Mouse (Mus musculus) telencephalon, adult 2 months (tissue): ENCODE measurements around the gene Rassf8.
A peak's percentile ranks its signal among the peaks of the same experiment; 100 is the strongest.

ENCODE experiments used
- DNase-seq: peaks from one replicate; pipeline ENCODE4 v3.0.0-alpha.2; 2011; ENCODE audit warnings: low read depth, low spot score

Rassf8 gene

GRCm38 (mm10) chr6:145776241-145776640 lies 29.7 kb downstream of the Rassf8 start:
- no peak for DNase-seq

DNA sequence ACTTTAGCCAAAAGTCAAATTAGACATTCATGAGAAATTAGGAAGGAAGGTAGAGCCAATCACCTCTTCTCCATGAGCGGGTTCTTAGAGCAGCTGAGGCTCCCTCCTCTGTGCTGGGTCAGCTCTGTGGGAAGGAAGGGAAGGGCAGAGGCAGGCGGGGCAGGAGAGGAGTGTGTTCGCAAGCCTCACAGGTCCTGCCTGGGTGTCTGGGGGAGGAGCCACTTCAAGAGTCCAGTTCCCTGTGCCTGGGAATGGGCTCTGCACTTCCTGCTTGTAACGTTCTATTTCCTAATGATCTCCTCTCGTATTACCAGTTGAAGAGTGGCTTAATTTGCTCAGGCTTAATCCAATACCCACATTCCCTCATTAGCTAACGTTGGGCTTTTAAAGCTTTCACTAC lies 32.8 kb downstream of the Rassf8 start:
- no peak for DNase-seq

- no peak for DNase-seq
These were observed 33.7 kb downstream of the Rassf8 start for GRCm38 (mm10) chr6:145780180-145780802.

- DNase-seq, result no peak
These were observed 34.7 kb downstream of the Rassf8 start for GRCm38 (mm10) chr6:145781256-145781655.

GRCm38 (mm10) chr6:145781966-145782365 lies 35.4 kb downstream of the Rassf8 start:
- DNase-seq, result no peak

GRCm38 (mm10) chr6:145787311-145787710 lies 40.8 kb downstream of the Rassf8 start:
- DNase-seq, result no peak

DNA sequence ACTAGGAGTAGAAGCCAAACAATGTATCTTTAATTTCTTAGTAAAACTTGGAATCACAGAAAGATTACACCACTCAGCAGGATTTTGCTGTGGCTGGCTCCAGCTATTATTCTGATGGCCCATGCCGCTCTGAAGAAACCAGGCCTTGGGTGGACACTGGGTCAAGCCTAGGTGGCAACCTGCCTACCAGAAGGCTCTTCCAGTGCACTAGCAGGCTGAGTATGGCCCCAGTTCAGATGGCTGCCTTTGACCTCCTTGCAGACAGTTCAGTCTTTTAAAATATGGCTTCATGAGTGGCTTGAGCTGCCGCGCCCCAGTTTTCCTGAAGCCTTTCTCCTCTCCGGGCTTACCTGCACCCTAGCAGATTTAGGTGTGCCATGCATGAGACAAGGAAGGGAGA lies 43.2 kb downstream of the Rassf8 start:
- DNase-seq, result no peak

DNA sequence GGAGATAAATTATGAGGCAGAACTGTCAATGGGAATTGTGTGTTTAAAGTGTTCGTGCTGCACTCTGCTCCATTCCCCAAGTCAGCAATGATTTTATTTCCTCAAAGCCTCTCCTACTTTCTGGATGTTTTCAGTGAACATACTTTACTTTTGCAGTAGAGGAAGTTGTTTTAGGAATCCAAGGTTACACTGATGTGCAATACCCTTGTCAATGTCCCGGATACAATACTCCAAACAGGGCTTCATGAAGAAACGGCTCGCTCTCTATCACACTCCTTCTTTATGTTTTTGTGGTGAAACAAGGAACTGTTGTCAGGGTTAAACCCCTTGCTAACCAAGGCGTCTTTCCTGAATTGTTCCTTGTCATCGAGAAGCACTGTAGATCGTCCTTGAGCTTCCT lies 45.8 kb downstream of the Rassf8 start:
- DNase-seq, result no peak

- peak; percentile 32 for DNase-seq
These were observed 46.6 kb downstream of the Rassf8 start for GRCm38 (mm10) chr6:145793109-145793593.

- no peak for DNase-seq
These were observed 48.1 kb downstream of the Rassf8 start for GRCm38 (mm10) chr6:145794671-145795070.

GRCm38 (mm10) chr6:145796191-145797023 lies 49.9 kb downstream of the Rassf8 start:
- no peak for DNase-seq

DNA sequence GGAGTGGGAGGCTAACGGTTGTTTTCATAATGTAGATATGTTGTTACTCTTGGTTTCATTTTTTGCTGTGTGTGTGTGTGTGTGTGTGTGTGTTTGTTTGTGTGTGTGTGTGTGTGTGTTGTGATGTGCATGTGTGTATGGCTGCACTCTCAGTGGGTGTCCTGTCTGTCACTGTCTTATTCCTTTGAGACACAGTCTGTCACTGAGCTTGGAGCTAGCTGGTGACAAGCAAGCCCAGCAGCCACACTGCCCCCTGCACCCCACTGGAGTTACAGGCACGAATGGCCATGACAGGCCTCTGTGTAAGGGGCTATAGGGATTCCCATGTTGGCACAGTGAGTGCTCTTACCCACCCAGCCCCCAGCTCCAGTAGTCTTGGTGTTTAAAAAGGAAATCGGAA lies 51.1 kb downstream of the Rassf8 start:
- no peak for DNase-seq

- DNase-seq, result no peak
These were observed 55.4 kb downstream of the Rassf8 start for GRCm38 (mm10) chr6:145801796-145802488.

DNA sequence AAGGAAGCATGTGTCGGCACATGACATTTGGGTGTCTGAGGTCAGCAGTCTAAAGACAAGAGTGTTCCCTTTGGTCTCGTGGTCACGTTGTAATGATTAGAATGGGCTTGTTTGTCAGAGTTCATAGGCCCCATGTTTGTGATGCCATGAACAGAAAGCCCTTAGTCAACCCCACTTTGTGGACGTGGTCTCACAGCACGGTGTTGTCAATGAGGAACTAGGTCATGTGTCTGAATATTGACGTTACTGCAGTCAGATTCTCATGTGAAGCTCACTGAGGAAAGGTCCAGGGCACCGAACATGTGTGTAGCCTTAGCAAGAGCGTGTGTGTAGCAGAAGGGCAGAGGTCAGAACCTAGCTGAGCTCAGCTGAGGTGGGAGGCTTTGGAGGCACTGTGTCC lies 56.3 kb downstream of the Rassf8 start:
- DNase-seq, result no peak

- DNase-seq, result no peak
These were observed 57.7 kb downstream of the Rassf8 start for GRCm38 (mm10) chr6:145804276-145804675.

GRCm38 (mm10) chr6:145806784-145807183 lies 60.2 kb downstream of the Rassf8 start:
- no peak for DNase-seq

GRCm38 (mm10) chr6:145807929-145808328 lies 61.4 kb downstream of the Rassf8 start:
- no peak for DNase-seq

DNA sequence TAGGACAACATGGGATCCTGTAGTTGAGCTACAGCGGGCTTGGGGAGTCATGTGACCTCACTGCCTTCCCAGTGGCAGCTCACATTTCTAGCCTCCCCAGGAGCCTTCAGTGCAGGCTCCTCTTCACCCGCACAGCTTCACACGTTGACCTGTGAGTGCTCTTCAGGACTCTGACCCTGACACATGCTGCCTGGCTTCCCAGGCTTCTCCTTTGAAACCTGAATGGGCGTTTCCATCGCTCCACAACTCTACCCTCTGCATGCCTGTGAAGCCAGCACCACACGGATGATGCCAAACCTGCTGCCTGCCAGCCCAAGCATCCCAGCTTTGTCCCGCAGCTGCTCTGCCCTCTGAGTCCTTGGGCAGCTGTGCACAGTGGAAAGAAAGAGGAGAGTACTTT lies 63.0 kb downstream of the Rassf8 start:
- DNase-seq, result no peak

DNA sequence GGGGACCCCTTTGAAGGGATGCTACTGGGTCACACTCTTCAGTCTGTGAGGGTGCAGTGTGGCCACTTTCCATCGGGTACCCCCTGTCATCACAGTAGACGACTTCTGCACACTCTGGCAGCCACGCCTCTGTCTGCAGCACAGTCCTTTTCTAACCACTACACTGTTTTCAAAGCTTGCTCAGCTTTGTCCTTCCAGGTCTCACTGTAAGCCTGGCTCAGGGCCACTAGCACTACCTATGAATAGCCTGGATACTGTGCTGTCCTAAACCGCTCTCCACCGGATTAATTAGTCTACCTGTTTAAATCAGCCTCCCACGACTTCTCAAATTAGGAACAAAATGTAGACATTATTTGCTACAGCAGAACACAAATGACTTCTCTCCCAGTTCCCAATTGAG lies 63.5 kb downstream of the Rassf8 start:
- DNase-seq, result no peak

GRCm38 (mm10) chr6:145811174-145811573 lies 64.6 kb downstream of the Rassf8 start:
- DNase-seq, result no peak

GRCm38 (mm10) chr6:145815200-145815599 lies 68.7 kb downstream of the Rassf8 start:
- no peak for DNase-seq

DNA sequence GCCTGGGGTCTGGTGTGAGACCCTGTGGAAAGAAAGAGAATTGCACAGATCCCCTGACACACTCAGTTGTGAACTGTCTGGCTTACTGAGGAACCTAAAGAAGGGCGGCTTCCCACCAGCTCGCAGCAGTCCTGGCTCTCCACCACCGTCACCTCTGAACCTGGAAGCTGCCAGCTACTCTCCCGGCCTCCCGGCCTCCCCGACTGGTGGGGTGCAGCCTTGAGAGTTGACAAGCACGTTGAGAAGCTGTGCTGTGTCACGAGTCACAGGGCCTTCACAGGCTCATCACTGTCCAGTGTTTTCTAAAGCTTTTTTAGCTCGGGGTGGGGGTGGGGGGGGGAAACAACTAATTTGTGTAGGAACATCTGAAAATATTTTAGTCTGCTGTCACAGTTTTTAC lies 72.6 kb downstream of the Rassf8 start:
- no peak for DNase-seq
